Mouse (Mus musculus): ENCODE measurements around the gene Dgcr2. TPM values are rescaled to one million over a fixed set of nuclear protein-coding genes. Genes with fewer than 3 reads are reported as not detected.

The Dgcr2 gene
- polyA plus RNA-seq (2012; ENCODE audit: low replicate concordance): 23.3 and 26.7 TPM in 2 replicates

DNA sequence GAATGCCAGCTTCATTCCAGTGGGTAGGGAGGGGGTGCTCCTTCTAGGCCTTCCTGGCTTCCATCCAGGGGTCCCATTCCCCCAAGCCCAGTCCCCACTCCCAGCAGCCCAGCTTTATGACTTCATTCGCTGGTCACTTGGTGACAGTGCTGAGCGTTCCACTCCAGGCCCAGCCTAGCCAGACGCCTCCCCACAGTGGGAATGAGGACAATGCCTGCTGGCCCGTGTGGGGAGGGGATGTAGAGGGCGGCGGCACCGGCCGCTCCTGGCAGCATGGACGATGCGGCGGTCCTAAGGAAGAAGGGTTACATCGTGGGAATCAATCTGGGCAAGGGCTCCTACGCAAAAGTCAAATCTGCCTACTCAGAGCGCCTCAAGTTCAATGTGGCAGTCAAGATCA is at the start of gene Dgcr2, which contains the start of gene Tssk2:
Gene Dgcr2, minus strand, starts transcription at position 101 of the 400 bp plus-strand sequence.
Gene Tssk2, plus strand, starts transcription at position 176 of the 400 bp plus-strand sequence.

DNA sequence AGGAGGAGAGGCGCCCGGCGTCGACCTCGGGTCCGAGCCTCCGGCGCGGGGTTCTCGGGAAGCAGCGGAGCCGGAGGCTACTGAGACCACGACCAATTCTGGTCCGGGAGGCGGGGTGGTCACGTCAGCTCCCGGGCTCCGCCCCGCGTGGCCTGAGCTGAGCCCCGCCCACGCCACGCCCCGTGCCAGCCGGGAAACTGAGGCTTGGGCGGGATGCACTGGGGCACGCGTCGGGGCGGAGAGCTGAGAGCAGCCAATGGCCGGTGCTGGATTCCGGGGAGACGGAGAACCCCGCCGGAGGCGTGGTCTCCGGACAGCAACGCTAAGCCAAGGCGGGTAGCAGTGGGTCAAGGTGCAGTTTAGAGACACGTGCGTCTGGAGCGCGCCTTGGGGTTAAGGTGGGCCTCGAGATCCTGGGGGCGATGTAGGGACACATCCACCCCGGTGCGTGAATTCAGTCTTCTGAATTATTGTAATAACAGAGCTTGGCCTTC is 29.8 kb upstream of the Dgcr2 start, which contains the start of gene Slc25a1:
Gene Slc25a1, minus strand, starts transcription at position 133 of the 494 bp plus-strand sequence.

DNA sequence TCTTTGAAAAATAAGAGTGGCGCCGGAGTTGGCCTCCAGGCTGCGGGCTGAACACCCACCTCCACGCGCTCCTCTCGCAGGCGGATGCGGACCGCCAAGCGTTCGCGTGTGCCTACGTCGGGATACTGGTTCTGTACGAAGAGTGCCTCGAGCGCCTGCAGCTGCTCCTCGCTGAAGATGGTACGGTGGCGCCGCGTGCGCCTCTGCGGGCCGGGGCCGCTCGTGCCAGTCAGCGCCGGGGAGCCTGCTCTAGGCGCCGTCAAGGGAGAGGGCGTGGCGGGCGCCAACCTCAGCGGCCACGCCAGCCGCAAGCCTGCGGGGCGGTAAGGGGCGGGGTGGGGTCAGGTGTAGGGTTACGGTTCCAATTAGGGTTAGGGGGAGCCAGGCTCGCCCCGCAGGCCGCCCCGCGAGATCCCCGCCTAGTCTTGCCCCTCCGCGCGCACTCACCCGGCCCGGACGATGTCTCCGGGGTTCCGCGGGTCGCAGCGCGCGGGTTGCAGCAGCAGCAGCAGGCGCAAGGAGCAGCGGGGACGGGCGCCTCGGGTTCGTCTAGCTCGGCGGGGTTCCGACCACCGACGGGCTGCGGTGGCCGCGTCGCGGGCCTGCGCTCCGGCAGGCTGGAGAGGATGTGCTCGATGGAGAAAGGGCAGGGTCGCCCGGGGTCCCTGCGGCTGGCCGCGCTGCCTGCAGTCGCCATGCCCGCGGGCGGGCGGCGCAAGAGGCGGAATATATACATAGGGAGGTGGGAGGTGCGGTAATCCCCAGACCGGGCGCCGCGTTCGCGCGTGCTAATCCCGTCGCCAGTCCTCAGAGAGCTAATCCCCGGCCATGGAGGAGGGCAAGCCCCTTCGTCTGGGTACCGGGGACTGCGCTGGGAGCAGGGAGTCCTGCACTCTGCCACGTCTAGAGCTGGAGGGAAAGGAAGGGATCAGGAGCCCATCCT is 16.2 kb upstream of the Dgcr2 start, which contains the start of gene Gsc2:
Gene Gsc2, minus strand, starts transcription at position 753 of the 943 bp plus-strand sequence.

DNA sequence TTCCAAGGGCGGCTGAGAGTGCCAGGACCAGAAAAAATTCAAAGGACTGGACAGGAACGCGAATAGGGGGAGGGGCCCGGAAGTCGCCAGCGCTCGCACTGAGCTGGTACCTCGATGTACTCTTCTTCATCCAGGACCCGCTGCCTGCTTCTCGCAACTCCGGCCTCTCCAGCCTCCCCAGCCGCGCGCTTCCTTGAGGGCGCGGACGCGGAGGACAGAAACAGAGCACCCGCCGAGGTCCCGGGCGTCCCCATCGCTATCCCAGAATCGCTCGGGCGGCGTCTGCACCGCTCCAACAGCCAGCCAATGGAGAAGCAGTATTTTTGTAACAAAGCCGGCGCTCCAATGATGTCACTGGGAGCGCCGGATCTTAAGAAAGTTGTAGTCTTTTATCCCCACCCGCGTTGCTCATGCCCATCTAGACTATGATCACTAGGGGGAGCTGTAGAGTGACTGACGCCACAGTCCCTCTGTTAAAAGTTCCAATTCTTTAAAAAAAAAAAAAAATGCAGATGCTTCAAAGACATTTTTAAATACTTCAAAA is 12.8 kb upstream of the Dgcr2 start, which contains the start of gene Ess2:
Gene Ess2, minus strand, starts transcription at position 297 of the 544 bp plus-strand sequence.

DNA sequence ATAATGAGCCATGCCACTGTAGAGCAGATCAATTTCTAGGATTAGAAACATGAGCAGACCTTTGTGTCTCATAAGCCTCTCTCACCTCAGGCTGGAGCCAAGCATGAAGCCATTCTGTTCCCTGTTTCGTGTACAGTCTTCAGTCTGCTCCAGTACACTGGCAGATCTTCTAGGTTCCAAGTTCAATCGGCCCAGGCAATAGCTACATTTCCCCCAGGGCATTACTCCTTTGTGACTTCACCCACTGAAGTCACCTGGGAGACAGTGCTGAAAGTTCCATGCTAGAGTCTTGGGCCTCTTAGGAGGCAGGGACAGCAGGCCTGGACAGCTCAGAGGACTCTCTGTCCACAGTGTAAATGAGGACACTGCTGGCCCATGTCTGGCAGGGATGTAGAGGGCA is 4.4 kb downstream of the Dgcr2 start, which contains the start of gene Tssk1:
Gene Tssk1, plus strand, starts transcription at position 301 of the 400 bp plus-strand sequence.

DNA sequence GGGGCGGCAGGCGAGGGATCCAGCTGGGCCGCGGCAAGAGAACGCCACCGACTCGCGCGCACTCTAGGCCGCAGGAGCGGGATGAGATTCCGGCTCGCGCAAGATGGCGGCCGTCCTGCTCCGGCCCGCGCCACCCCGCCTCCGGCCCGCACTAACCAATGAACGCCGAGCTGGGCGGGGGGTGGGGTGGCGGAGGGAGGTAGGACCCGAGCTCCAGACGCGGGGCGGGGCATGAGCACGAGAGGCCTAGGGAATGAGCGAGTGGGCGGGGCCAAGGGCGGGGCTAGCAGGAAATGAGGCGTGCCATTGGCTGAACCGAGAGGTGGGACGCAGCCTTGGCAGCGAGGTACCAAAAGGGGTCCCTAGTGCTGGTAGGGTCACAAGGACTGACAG is 6.8 kb downstream of the Dgcr2 start, which contains the start of gene Gm20518:
Gene Gm20518, minus strand, starts transcription at position 105 of the 393 bp plus-strand sequence.

GRCm38 (mm10) chr16:17838051-17838450 is 60.3 kb downstream of the Dgcr2 start, which contains the start of gene Car15:
Gene Car15, minus strand, starts transcription at chr16:17838364.

DNA sequence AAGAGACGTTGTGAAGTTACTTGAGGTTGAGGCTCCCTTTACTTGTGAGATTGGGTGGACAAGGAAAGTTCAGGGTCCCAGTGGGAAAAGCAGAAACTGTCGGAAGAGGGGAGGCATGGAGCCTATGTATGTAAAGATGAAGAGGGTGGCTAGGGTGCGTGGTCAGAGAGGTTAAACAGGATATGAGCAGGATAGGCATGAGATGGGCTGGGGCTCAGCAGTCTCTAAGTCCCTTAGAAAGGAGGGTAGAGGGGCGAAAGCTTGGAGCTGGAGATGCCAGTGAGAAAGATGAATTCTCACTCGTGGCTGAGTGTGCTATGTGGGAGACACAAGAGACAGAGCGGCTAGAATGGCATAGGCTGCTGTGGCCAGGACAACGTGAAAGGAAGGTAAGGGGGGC is 65.5 kb downstream of the Dgcr2 start, which contains the start of gene B830017H08Rik:
Gene B830017H08Rik, plus strand, starts transcription at position 301 of the 400 bp plus-strand sequence.

DNA sequence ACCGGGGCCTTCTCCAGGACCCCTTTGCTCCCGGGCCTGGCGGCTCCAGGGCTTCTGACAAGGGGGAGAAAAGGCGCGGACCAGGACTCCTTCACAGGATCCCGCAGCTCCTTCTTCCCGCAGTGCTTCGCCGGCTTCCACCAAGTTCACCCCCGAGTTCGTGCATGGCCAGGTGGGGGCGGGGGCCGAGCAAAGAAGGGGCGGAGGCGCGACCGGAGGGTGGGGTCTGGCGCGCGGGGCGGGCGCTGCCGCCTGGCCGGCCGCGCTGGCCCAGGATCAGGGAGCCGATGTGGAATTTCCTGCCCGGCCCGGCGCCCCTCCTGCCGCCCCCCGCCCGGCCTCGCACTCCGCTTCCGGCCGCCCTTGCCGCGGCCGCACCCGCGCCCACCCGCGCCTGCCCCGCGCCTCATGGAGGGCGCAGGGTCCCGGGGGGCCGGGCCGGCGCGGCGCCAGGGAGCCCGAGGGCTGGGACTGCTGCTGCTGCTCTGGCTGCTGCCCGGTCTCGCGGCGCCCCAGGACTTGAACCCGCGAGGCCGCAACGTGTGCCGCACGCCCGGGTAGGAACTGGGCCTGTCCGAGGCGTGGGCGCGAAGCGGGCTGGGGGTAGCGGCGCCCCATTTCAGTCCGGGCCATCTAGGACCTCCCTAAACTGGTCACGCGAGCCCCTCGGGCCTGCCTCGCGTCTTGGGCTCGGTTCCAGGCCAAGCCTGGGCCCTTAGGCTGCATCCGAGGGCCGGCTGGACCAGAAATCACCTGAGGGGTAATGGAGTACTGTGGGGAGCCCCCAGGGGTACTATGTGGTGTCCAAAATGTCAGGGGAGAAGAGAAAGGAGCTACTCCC is 101.2 kb downstream of the Dgcr2 start, which contains the start of gene Scarf2:
Gene Scarf2, plus strand, starts transcription at position 312 of the 841 bp plus-strand sequence.

Other genes with a start within 250 kb of the Dgcr2 start
- gene Med15, start 165.7 kb downstream of the Dgcr2 start, polyA plus RNA-seq (2012; ENCODE audit: low replicate concordance): 168 and 199 TPM in 2 replicates
- 4.9 and 14.8 TPM in 2 replicates for gene Klhl22, start 138.9 kb downstream of the Dgcr2 start, polyA plus RNA-seq (2012; ENCODE audit: low replicate concordance)
- 1.3 and 4.3 TPM in 2 replicates for gene Scarf2, start 101.3 kb downstream of the Dgcr2 start, polyA plus RNA-seq (2012; ENCODE audit: low replicate concordance)
- gene B830017H08Rik, start 65.4 kb downstream of the Dgcr2 start, polyA plus RNA-seq (2012; ENCODE audit: low replicate concordance): not detected in 2 replicates
- gene Car15, start 60.2 kb downstream of the Dgcr2 start, polyA plus RNA-seq (2012; ENCODE audit: low replicate concordance): 1.8 and 8.0 TPM in 2 replicates
- 0.42 and 1.5 TPM in 2 replicates for gene Gm20518, start 6.9 kb downstream of the Dgcr2 start, polyA plus RNA-seq (2012; ENCODE audit: low replicate concordance)
- gene Tssk1, start 4.3 kb downstream of the Dgcr2 start, polyA plus RNA-seq (2012; ENCODE audit: low replicate concordance): not detected in 2 replicates
- not detected in 2 replicates for gene Tssk2, start 75 bp upstream of the Dgcr2 start, polyA plus RNA-seq (2012; ENCODE audit: low replicate concordance)
- gene Ess2, start 12.8 kb upstream of the Dgcr2 start, polyA plus RNA-seq (2012; ENCODE audit: low replicate concordance): 27.5 and 31.1 TPM in 2 replicates
- gene Gsc2, start 16.5 kb upstream of the Dgcr2 start, polyA plus RNA-seq (2012; ENCODE audit: low replicate concordance): not detected in 2 replicates
- 69.4 and 186 TPM in 2 replicates for gene Slc25a1, start 29.7 kb upstream of the Dgcr2 start, polyA plus RNA-seq (2012; ENCODE audit: low replicate concordance)
- gene Vpreb2, start 81.9 kb upstream of the Dgcr2 start, polyA plus RNA-seq (2012; ENCODE audit: low replicate concordance): not detected in 2 replicates
- gene Dgcr6, start 154.3 kb upstream of the Dgcr2 start, polyA plus RNA-seq (2012; ENCODE audit: low replicate concordance): 8.0 and 23.0 TPM in 2 replicates
- gene Prodh, start 191.6 kb upstream of the Dgcr2 start, polyA plus RNA-seq (2012; ENCODE audit: low replicate concordance): 2.4 and 2.5 TPM in 2 replicates
- 0.46 and 0.91 TPM in 2 replicates for gene Rtn4r, start 229.1 kb upstream of the Dgcr2 start, polyA plus RNA-seq (2012; ENCODE audit: low replicate concordance)

All from hematopoietic multipotent progenitor cell, adult 10-12 weeks (in vitro differentiated cells).